Mouse (Mus musculus) erythroblast, embryonic 14.5 days (primary cell): ENCODE results near the gene Lyrm4.

Source experiments
- GATA1 ChIP-seq: IDR thresholded peaks from 2 replicates; pipeline ENCODE4 v1.6.1; 2012; ENCODE audit warnings: low read length, inconsistent platforms, mixed read lengths
- TAL1 ChIP-seq: IDR thresholded peaks from 3 replicates; pipeline ENCODE4 v1.6.1; 2012; ENCODE audit warnings: low read length, inconsistent platforms, mixed read lengths

DNA sequence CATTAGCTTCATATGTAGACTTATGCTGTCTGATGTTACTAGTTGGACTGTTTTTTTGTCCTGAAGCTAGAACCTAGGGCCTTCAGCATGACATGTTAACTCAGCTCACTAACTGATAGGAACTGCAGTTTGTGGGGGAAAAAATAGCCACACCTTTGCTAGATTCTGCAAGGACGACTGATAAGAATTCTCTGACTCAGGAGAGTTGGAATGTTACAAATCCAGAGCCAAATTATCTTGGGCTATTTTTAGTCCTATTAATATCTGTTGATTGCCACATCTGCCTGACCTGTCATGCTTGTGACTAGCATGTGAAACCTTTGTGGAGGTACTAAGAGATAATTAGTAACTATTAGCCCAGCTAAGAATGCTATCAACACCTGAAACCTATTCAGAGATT is 116.5 kb downstream of the Lyrm4 start:
- TF ChIP-seq GATA1 (no peak), TAL1 (no peak)
